Mouse (Mus musculus) testis, adult 2 months (tissue): Measurements from ENCODE around the gene Upp2. TPM values are rescaled to one million over a fixed set of nuclear protein-coding genes. Genes with fewer than 3 reads are reported as not detected.

Source experiments
- H3K27ac ChIP-seq: fragments of 200-500 bp; 2 replicates; pipeline ENCODE4 v1.5.1; 2012; ENCODE audit warnings: low read depth, low read length; ENCODE audit not compliant: control insufficient read depth, insufficient read depth
- H3K27me3 ChIP-seq: fragments of 200-500 bp; 2 replicates; pipeline ENCODE4 v1.6.1; 2012; ENCODE audit warnings: mild to moderate bottlenecking, low read length, moderate library complexity; ENCODE audit not compliant: control insufficient read depth, insufficient read depth
- H3K36me3 ChIP-seq: fragments of 200-500 bp; 2 replicates; pipeline ENCODE4 v1.6.1; 2012; ENCODE audit warnings: mild to moderate bottlenecking, low read length; ENCODE audit not compliant: control insufficient read depth, insufficient read depth
- H3K4me1 ChIP-seq: fragments of 200-500 bp; 2 replicates; pipeline ENCODE4 v1.6.1; 2012; ENCODE audit warnings: low read length; ENCODE audit not compliant: control insufficient read depth, insufficient read depth
- H3K4me3 ChIP-seq: fragments of 200-500 bp; 2 replicates; pipeline ENCODE4 v1.5.1; 2012; ENCODE audit warnings: low read depth, mild to moderate bottlenecking, low read length, moderate library complexity, mixed read lengths; ENCODE audit not compliant: control insufficient read depth
- CTCF ChIP-seq: fragments of 200-500 bp; IDR thresholded peaks from 2 replicates; pipeline ENCODE4 v1.5.1; 2012; ENCODE audit warnings: low read depth, mild to moderate bottlenecking, inconsistent platforms, low read length, moderate library complexity; ENCODE audit not compliant: control insufficient read depth, insufficient read depth, insufficient replicate concordance
- POLR2A ChIP-seq: fragments of 200-500 bp; IDR thresholded peaks from 2 replicates; pipeline ENCODE4 v1.6.1; 2012; ENCODE audit warnings: low read depth, mild to moderate bottlenecking, inconsistent platforms, low read length, moderate library complexity; ENCODE audit not compliant: control insufficient read depth
- polyA plus RNA-seq: library from polyadenylated mRNA; depleted of rRNA; stranded (reverse); fragments of >200 nt; gene quantifications from 2 replicates; pipeline ENCODE4 v1.2.3, GENCODE M21; 2012

Gene Upp2
- polyA plus RNA-seq, 1 experiment, result 7.0 TPM

GRCm38 (mm10) chr2:58663404-58664120 is 96.5 kb downstream of the Upp2 start:
- Histone ChIP-seq H3K4me3 (no peak overlapping the region), H3K4me1 (no peaks in the 10 kb centered on the region), H3K27me3 (no peaks in the 10 kb centered on the region), H3K27ac (no peak overlapping the region), H3K36me3 (no peaks in the 10 kb centered on the region)
- no peak for TF ChIP-seq CTCF
- TF ChIP-seq POLR2A, result no peak

GRCm38 (mm10) chr2:58665081-58665814 is 98.2 kb downstream of the Upp2 start:
- Histone ChIP-seq H3K36me3 (no peaks in the 10 kb centered on the region), H3K27ac (no peak overlapping the region), H3K4me1 (no peaks in the 10 kb centered on the region), H3K4me3 (no peak overlapping the region), H3K27me3 (no peaks in the 10 kb centered on the region)
- TF ChIP-seq POLR2A, result no peak
- peak; percentile 78; the same call in 1 of the 2 replicates for TF ChIP-seq CTCF

GRCm38 (mm10) chr2:58667298-58667697 is 100.2 kb downstream of the Upp2 start:
- H3K27me3 ChIP-seq, result no peaks in the 10 kb centered on the region
- peak overlapping the region; percentile 12; the same call in 1 of the 2 replicates for H3K27ac ChIP-seq
- H3K4me3 ChIP-seq, result no peak overlapping the region
- no peaks in the 10 kb centered on the region for H3K4me1 ChIP-seq
- H3K36me3 ChIP-seq, result no peaks in the 10 kb centered on the region
- TF ChIP-seq POLR2A (no peak), CTCF (no peak)

GRCm38 (mm10) chr2:58667991-58668390 is 100.9 kb downstream of the Upp2 start:
- Histone ChIP-seq H3K27ac (no peak overlapping the region), H3K36me3 (no peaks in the 10 kb centered on the region), H3K27me3 (no peaks in the 10 kb centered on the region), H3K4me1 (no peaks in the 10 kb centered on the region), H3K4me3 (no peak overlapping the region)
- no peak; the same call in 1 of the 2 replicates for TF ChIP-seq CTCF
- TF ChIP-seq POLR2A, result no peak

GRCm38 (mm10) chr2:58669114-58669513 is 102.0 kb downstream of the Upp2 start:
- H3K4me1 ChIP-seq, result no peaks in the 10 kb centered on the region
- H3K27ac ChIP-seq, result no peak overlapping the region
- TF ChIP-seq POLR2A, result no peak
- H3K27me3 ChIP-seq, result no peaks in the 10 kb centered on the region
- no peak overlapping the region for H3K4me3 ChIP-seq
- H3K36me3 ChIP-seq, result no peaks in the 10 kb centered on the region

- Histone ChIP-seq H3K36me3 (no peaks in the 10 kb centered on the region), H3K4me3 (no peak overlapping the region), H3K27me3 (no peaks in the 10 kb centered on the region), H3K4me1 (no peaks in the 10 kb centered on the region), H3K27ac (no peak overlapping the region)
- TF ChIP-seq POLR2A (no peak), CTCF (no peak)
These were observed 105.4 kb downstream of the Upp2 start for GRCm38 (mm10) chr2:58672520-58672919.

GRCm38 (mm10) chr2:58679968-58680367 is 112.9 kb downstream of the Upp2 start:
- TF ChIP-seq POLR2A, result 0 out of 2 replicates have a peak, but pooled peaks have one; percentile 28
- no peak for TF ChIP-seq CTCF
- H3K4me1 ChIP-seq, result no peaks in the 10 kb centered on the region; the same call in 1 of the 2 replicates
- no peak overlapping the region for H3K27ac ChIP-seq
- H3K36me3 ChIP-seq, result no peaks in the 10 kb centered on the region
- H3K4me3 ChIP-seq, result peak overlapping the region; percentile 61
- H3K27me3 ChIP-seq, result no peaks in the 10 kb centered on the region
